Mouse (Mus musculus) erythroblast, embryonic 14.5 days (primary cell): Measurements from ENCODE around the gene Mknk2.

ENCODE experiments used
- GATA1 ChIP-seq: IDR thresholded peaks from 2 replicates; pipeline ENCODE4 v1.6.1; 2012; ENCODE audit warnings: low read length, inconsistent platforms, mixed read lengths
- TAL1 ChIP-seq: IDR thresholded peaks from 3 replicates; pipeline ENCODE4 v1.6.1; 2012; ENCODE audit warnings: low read length, inconsistent platforms, mixed read lengths

GRCm38 (mm10) chr10:80665016-80665380 lies 12.9 kb downstream of the Mknk2 start:
- no peak for TF ChIP-seq TAL1
- TF ChIP-seq GATA1, result no peak
